Mouse (Mus musculus) heart, embryonic 15.5 days (tissue): ENCODE data around the gene Cntnap2. TPM values are rescaled to one million over a fixed set of nuclear protein-coding genes. Genes with fewer than 3 reads are reported as not detected.

Source experiments
- ATAC-seq: fragments of 200-750 bp; cut with Nextera tagmentation; replicated peaks from 2 replicates; pipeline ENCODE4 v1.8.0; 2017; ENCODE audit warnings: low read depth, moderate TSS enrichment; ENCODE audit not compliant: insufficient number of reproducible peaks, insufficient read depth, low FRiP score
- H3K27ac ChIP-seq: fragments of 300-500 bp; sonication (generic); 2 replicates; pipeline ENCODE4 v1.5.1; 2015; ENCODE audit warnings: mild to moderate bottlenecking, inconsistent platforms
- H3K27me3 ChIP-seq: fragments of 300-500 bp; sonication (generic); 2 replicates; pipeline ENCODE4 v1.6.1; 2015; ENCODE audit warnings: inconsistent platforms
- H3K36me3 ChIP-seq: fragments of 300-500 bp; sonication (generic); 2 replicates; pipeline ENCODE4 v1.6.1; 2015; ENCODE audit warnings: mild to moderate bottlenecking, inconsistent platforms
- H3K4me1 ChIP-seq: fragments of 300-500 bp; sonication (generic); replicated peaks from 2 replicates; pipeline ENCODE4 v1.6.1; 2015; ENCODE audit warnings: inconsistent platforms
- H3K4me2 ChIP-seq: fragments of 300-500 bp; sonication (generic); 2 replicates; pipeline ENCODE4 v1.6.1; 2015; ENCODE audit warnings: inconsistent platforms, mild to moderate bottlenecking, moderate library complexity
- H3K4me3 ChIP-seq: fragments of 300-500 bp; sonication (generic); 2 replicates; pipeline ENCODE4 v1.5.1; 2015; ENCODE audit warnings: mild to moderate bottlenecking, inconsistent platforms
- H3K9ac ChIP-seq: fragments of 300-500 bp; sonication (generic); 2 replicates; pipeline ENCODE4 v1.6.1; 2015; ENCODE audit warnings: mild to moderate bottlenecking, inconsistent platforms
- H3K9me3 ChIP-seq: fragments of 300-500 bp; sonication (generic); replicated peaks from 2 replicates; pipeline ENCODE4 v1.6.1; 2016; ENCODE audit warnings: inconsistent platforms
- WGBS: fragments of 180-500 bp; shearing (Covaris S2); methylation state at CpG from one replicate; pipeline ENCODE4 v1.1.7; 2015; ENCODE audit warnings: mixed read lengths; 5-methylcytosine and 5-hydroxymethylcytosine counted together
- polyA plus RNA-seq: library from polyadenylated mRNA; unstranded; fragments of >200 nt; fragmentation: Nextera tagmentation; extraction: Ambion mirVana; gene quantifications from 2 replicates; pipeline ENCODE4 v1.2.1, GENCODE M21; 2015

Gene Cntnap2
- polyA plus RNA-seq, 1 experiment from 2014 or later, result 0.28 TPM

GRCm38 (mm10) chr6:46362156-46362555 is 1303.0 kb downstream of the Cntnap2 start:
- Histone ChIP-seq H3K4me1 (no peaks in the 10 kb centered on the region), H3K4me3 (no peak overlapping the region), H3K9me3 (no peaks in the 10 kb centered on the region), H3K4me2 (no peak overlapping the region), H3K9ac (no peak overlapping the region), H3K36me3 (no peaks in the 10 kb centered on the region), H3K27me3 (no peaks in the 10 kb centered on the region), H3K27ac (no peak overlapping the region)
- WGBS, result 90% methylated on average over 1 of the region's 1 CpGs
- ATAC-seq, result no peak

DNA sequence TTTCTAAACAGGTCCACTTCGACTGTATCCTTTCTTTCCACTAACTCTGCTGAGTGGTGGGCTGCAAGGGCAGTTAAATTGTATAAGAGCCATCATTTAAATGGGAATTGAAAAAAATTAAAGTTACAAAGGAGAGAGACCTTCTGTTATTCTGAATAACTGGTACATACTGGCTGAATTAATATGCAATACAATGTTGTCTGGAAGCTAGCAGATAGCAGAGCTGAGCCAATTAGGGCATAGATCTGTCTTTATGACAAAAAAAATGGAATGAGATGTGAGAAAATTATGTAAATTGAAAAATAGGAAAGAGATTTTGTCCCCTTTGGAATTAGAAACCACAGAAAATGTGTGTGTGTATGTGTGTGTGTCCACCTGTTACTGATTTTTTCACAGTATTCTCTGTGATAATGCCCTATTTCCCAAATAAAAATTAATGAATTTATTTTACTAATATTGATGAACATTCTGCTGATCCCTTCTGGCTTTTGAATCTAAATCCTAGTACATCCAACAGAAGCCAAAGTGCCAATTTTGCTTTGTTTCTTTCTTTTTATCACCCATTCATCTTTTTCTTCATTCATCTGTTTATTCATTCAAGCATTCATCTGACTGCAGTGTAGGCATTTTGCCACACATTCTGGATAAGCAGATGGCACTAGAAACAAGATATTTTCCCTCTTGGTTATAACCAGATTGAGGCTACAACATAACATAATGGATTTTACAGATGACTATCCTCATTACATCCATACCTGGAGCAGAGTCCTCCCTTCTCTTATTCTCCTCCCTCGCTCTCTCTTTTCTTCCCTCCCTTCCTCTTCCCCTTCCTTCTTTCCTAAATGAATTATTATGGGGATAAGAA is 1339.8 kb downstream of the Cntnap2 start:
- no peak overlapping the region for H3K4me3 ChIP-seq
- no peaks in the 10 kb centered on the region for H3K27me3 ChIP-seq
- WGBS, result 65% methylated on average over 2 of the region's 2 CpGs
- no peaks in the 10 kb centered on the region for H3K36me3 ChIP-seq
- no peaks in the 10 kb centered on the region for H3K9me3 ChIP-seq
- ATAC-seq, result no peak
- no peak overlapping the region for H3K9ac ChIP-seq
- H3K4me2 ChIP-seq, result no peak overlapping the region
- no peaks in the 10 kb centered on the region for H3K4me1 ChIP-seq
- no peak overlapping the region for H3K27ac ChIP-seq

DNA sequence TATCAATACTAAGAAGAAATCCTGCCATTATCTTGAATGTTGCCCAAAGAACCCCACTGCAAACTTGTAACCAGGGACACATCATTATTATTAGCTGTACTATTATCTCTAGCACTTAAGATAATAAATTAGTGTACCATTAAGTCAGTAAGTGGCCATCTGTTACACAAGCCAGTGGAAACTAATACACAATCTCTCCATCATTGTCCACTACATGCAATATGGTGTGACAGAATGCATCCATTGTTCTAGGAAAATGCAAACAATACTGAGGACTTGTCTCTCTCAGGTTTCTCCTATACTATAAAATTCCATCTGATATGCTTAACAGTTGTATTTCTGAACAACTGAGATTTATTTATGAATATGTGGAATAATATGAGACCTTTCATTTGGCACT is 1355.0 kb downstream of the Cntnap2 start:
- no peak for ATAC-seq
- Histone ChIP-seq H3K9me3 (no peaks in the 10 kb centered on the region), H3K4me1 (no peaks in the 10 kb centered on the region), H3K36me3 (no peaks in the 10 kb centered on the region), H3K27ac (no peak overlapping the region), H3K4me2 (no peak overlapping the region), H3K27me3 (no peaks in the 10 kb centered on the region), H3K9ac (no peak overlapping the region), H3K4me3 (no peak overlapping the region)

DNA sequence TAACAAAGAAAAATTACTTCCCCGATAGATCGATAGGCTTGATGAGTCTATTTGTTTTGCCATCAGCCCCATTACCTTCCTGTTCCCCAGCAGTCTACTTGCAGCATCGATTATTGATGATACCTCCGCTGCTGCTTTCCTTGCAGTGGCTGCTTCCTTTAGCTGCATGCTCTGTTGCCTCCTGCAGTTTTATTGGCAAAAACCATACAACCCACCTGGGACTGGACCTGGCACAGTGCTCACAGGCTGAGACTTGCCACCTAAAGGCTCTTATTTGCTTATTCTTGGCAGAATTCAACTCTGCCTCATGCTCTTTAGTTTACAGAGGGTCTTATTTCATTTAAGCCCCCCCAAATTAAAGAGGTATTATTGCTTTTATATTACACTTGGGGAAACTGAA is 1355.4 kb downstream of the Cntnap2 start:
- WGBS, result 87% methylated on average over 4 of the region's 4 CpGs
- Histone ChIP-seq H3K4me2 (no peak overlapping the region), H3K9ac (no peak overlapping the region), H3K36me3 (no peaks in the 10 kb centered on the region), H3K4me1 (no peaks in the 10 kb centered on the region), H3K27me3 (no peaks in the 10 kb centered on the region), H3K27ac (no peak overlapping the region), H3K9me3 (no peaks in the 10 kb centered on the region), H3K4me3 (no peak overlapping the region)
- ATAC-seq, result no peak

DNA sequence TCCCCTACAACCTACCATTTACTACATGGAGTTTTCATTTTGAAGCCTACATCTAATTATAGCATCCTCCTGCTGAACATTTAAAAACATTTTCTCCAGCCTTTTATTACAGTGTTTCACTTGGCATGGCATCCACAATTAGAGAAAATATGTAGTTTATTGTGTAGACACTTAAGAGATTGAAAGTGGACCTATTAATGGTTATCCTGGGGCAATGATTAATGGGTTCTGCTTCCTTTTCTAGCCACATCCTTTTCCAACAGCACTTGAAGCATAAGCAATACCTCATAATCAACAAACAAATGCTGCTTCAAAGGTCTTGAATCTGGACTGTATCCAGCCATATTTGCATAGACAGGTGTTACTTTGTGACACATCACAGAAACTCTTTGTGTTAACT is 1360.7 kb downstream of the Cntnap2 start:
- Histone ChIP-seq H3K4me1 (no peaks in the 10 kb centered on the region), H3K4me2 (no peak overlapping the region)
- ATAC-seq, result no peak

GRCm38 (mm10) chr6:46420349-46420748 is 1361.2 kb downstream of the Cntnap2 start:
- H3K4me2 ChIP-seq, result no peak overlapping the region
- no peak overlapping the region for H3K9ac ChIP-seq
- no peak overlapping the region for H3K27ac ChIP-seq
- no peaks in the 10 kb centered on the region for H3K4me1 ChIP-seq
- no peaks in the 10 kb centered on the region for H3K36me3 ChIP-seq
- H3K9me3 ChIP-seq, result no peaks in the 10 kb centered on the region
- no peaks in the 10 kb centered on the region for H3K27me3 ChIP-seq
- ATAC-seq, result no peak
- H3K4me3 ChIP-seq, result no peak overlapping the region

More for the DNA sequence above, 1360.7 kb downstream of the Cntnap2 start:
- no peaks in the 10 kb centered on the region for H3K9me3 ChIP-seq
- no peaks in the 10 kb centered on the region for H3K36me3 ChIP-seq
- no peak overlapping the region for H3K27ac ChIP-seq
- no peak overlapping the region for H3K4me3 ChIP-seq
- H3K27me3 ChIP-seq, result no peaks in the 10 kb centered on the region
- H3K9ac ChIP-seq, result no peak overlapping the region

DNA sequence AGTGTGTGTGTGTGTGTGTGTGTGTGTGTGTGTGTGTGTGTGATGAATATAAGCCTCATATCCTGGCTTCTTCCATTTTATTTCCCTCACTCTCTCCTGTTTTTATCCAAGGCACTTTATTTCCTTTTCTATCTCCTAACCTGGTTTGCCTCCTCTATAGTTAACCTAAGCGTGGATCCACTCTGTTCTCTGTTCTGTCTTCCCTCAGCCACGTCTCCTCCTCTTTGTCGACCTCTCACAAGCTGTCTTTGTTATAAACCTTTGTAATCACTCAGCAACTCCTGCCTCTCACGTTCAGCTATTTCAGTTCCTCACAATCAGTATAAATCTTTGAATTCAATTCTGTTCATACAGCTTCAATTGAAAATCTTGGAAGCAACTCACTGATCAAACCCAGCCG is 1369.1 kb downstream of the Cntnap2 start:
- Histone ChIP-seq H3K9ac (no peak overlapping the region), H3K4me1 (no peaks in the 10 kb centered on the region), H3K27ac (no peak overlapping the region), H3K36me3 (no peaks in the 10 kb centered on the region), H3K27me3 (no peaks in the 10 kb centered on the region), H3K4me2 (no peak overlapping the region), H3K4me3 (no peak overlapping the region), H3K9me3 (no peaks in the 10 kb centered on the region)
- 58% methylated on average over 5 of the region's 5 CpGs for WGBS
- ATAC-seq, result no peak

DNA sequence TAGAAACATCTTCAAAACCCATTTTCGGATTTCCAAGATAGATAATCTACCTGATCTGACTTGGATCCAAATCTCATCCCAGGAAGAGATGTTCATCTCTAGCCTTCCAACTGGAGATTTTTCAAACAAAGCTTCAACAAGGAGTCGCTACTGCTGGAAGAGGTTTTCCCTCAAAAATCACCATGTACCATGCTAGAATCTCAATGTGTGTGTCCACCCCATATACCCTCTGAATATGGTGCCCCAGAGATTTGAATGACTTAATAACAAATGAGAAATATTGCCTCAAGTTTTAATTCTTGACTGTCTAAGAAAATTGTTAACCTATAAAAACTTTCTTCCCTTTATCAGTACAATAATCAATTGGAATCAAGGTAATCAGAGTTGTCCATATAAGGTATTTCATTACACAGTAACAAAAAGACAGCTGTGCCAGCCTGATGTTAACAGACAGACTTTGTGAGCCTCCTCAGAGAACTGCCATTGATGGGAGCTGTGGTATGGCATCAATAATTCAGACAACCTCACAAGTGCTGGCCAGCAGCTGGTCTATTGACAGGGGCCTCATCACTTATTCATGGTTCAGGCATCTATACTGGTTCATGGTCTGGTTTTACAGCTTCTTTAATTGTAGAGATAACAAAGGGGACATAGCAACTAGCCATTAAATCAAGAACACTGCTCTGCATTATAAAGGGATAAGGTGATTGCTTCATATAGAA is 1391.9 kb downstream of the Cntnap2 start:
- Histone ChIP-seq H3K4me3 (no peak overlapping the region), H3K4me1 (no peaks in the 10 kb centered on the region), H3K36me3 (no peaks in the 10 kb centered on the region), H3K4me2 (no peak overlapping the region), H3K27me3 (no peaks in the 10 kb centered on the region), H3K27ac (no peak overlapping the region), H3K9ac (no peak overlapping the region), H3K9me3 (no peaks in the 10 kb centered on the region)
- 70% methylated on average over 2 of the region's 2 CpGs for WGBS
- no peak for ATAC-seq

DNA sequence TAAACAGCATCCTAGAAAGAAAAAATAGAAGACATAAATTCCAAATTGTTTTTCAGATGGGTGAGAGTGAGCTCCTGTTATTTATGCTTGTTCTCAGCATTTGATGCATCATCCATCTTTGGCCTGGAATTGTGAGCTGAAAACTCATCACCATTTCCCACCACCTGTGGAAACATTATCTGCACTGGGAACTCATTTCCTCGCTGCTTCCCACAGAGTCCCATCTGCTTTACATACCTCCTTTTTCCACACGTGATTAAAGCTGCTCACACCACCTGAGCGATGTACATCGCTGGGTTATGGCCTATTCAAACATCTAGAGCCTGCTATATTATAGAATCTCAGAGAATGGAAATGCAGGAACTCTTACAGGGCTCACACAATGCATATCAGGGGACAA is 1413.5 kb downstream of the Cntnap2 start:
- no peak overlapping the region for H3K9ac ChIP-seq
- no peaks in the 10 kb centered on the region for H3K9me3 ChIP-seq
- H3K4me1 ChIP-seq, result no peaks in the 10 kb centered on the region
- no peaks in the 10 kb centered on the region for H3K27me3 ChIP-seq
- H3K36me3 ChIP-seq, result no peaks in the 10 kb centered on the region
- H3K27ac ChIP-seq, result no peak overlapping the region
- no peak overlapping the region for H3K4me2 ChIP-seq
- WGBS, result 62% methylated on average over 4 of the region's 4 CpGs
- no peak for ATAC-seq
- no peak overlapping the region for H3K4me3 ChIP-seq

DNA sequence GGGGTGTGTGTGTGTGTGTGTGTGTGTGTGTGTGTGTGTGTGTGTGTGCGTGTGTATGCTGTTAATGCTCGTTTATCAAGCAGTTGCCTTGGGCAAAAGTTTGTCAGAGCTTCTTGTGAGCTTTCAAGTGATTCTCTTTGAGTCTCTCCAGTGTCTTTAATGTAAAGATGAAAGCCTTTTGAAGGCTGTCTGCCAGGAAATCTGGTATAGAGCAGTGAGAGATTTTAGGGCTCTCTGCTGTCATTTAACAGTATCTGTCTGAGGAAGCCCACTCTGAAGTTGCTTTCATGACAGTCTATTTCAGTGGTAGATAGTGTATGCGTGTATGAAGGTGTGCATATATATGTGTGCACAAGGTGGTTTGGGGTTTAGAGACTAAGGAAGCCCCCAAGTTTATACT is 1425.2 kb downstream of the Cntnap2 start:
- H3K36me3 ChIP-seq, result no peaks in the 10 kb centered on the region
- H3K9me3 ChIP-seq, result no peaks in the 10 kb centered on the region
- ATAC-seq, result no peak
- H3K27ac ChIP-seq, result no peak overlapping the region
- WGBS, result 64% methylated on average over 3 of the region's 3 CpGs
- no peak overlapping the region for H3K4me3 ChIP-seq
- H3K27me3 ChIP-seq, result no peaks in the 10 kb centered on the region
- no peak overlapping the region for H3K4me2 ChIP-seq
- no peaks in the 10 kb centered on the region for H3K4me1 ChIP-seq
- no peak overlapping the region for H3K9ac ChIP-seq

DNA sequence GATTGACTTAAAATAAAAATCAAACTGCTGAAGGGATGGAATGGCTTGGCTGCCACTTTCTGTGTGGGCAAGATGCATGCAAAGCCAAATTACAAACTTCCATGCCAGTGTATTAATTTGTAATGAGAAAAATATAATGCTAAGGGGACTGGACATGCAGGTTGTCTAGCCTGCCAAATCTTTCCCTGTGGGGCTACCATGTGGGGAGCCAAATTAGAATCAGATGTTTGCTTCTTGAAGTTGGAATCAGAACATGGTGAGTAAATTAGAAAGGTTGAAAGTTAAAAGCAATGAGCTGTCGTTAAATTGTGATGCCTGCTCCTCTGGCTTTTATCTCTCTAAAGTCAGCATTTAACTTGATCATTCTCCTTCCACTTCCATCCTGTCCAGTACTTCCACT is 1443.6 kb downstream of the Cntnap2 start:
- 44% methylated on average over 1 of the region's 1 CpGs for WGBS
- no peak overlapping the region for H3K9ac ChIP-seq

GRCm38 (mm10) chr6:46512841-46513240 is 1453.7 kb downstream of the Cntnap2 start:
- Histone ChIP-seq H3K4me1 (no peaks in the 10 kb centered on the region), H3K27ac (no peak overlapping the region), H3K27me3 (no peaks in the 10 kb centered on the region), H3K9ac (no peak overlapping the region), H3K4me2 (no peak overlapping the region), H3K9me3 (no peaks in the 10 kb centered on the region), H3K36me3 (no peaks in the 10 kb centered on the region), H3K4me3 (no peak overlapping the region)
- 92% methylated on average over 1 of the region's 1 CpGs for WGBS
- no peak for ATAC-seq

More for the DNA sequence above, 1443.6 kb downstream of the Cntnap2 start:
- no peaks in the 10 kb centered on the region for H3K4me1 ChIP-seq
- H3K27ac ChIP-seq, result no peak overlapping the region
- no peaks in the 10 kb centered on the region for H3K36me3 ChIP-seq
- no peaks in the 10 kb centered on the region for H3K9me3 ChIP-seq
- H3K4me3 ChIP-seq, result no peak overlapping the region
- no peaks in the 10 kb centered on the region for H3K27me3 ChIP-seq
- no peak overlapping the region for H3K4me2 ChIP-seq
- ATAC-seq, result no peak
